Mouse (Mus musculus) stomach, postnatal 0 days (tissue): ENCODE data around the gene Ywhae. TPM values are rescaled to one million over a fixed set of nuclear protein-coding genes. Genes with fewer than 3 reads are reported as not detected.
A peak's percentile ranks its signal among the peaks of the same experiment; 100 is the strongest.

ENCODE experiments used
- ATAC-seq: fragments of 200-750 bp; cut with Nextera tagmentation; 2 replicates; pipeline ENCODE4 v1.8.0; 2017; ENCODE audit not compliant: low FRiP score, low TSS enrichment
- DNase-seq: peaks from one replicate; pipeline ENCODE4 v3.0.0-alpha.2; 2016; ENCODE audit warnings: low spot score
- H3K27ac ChIP-seq: fragments of 300-500 bp; sonication (generic); replicated peaks from 2 replicates; pipeline ENCODE4 v1.5.1; 2014; ENCODE audit warnings: mild to moderate bottlenecking, control low read depth
- H3K27me3 ChIP-seq: fragments of 300-500 bp; sonication (generic); 2 replicates; pipeline ENCODE4 v1.6.1; 2014; ENCODE audit warnings: low read length; ENCODE audit not compliant: control insufficient read depth, insufficient read depth
- H3K36me3 ChIP-seq: fragments of 300-500 bp; sonication (generic); 2 replicates; pipeline ENCODE4 v1.6.1; 2014; ENCODE audit warnings: low read length, mixed read lengths; ENCODE audit not compliant: control insufficient read depth, insufficient read depth
- H3K4me1 ChIP-seq: fragments of 300-500 bp; sonication (generic); replicated peaks from 2 replicates; pipeline ENCODE4 v1.6.1; 2014; ENCODE audit warnings: antibody characterized with exemption; ENCODE audit not compliant: control insufficient read depth, insufficient read depth
- H3K4me2 ChIP-seq: fragments of 300-500 bp; sonication (generic); replicated peaks from 2 replicates; pipeline ENCODE4 v1.6.1; 2014; ENCODE audit warnings: low read depth, mild to moderate bottlenecking, control low read depth, moderate library complexity
- H3K4me3 ChIP-seq: fragments of 300-500 bp; sonication (generic); 2 replicates; pipeline ENCODE4 v1.5.1; 2014; ENCODE audit warnings: low read depth, low read length, control low read depth
- H3K9ac ChIP-seq: fragments of 300-500 bp; sonication (generic); 2 replicates; pipeline ENCODE4 v1.6.1; 2014; ENCODE audit warnings: mild to moderate bottlenecking, low read length, control low read depth, mixed read lengths
- H3K9me3 ChIP-seq: fragments of 300-500 bp; sonication (generic); 2 replicates; pipeline ENCODE4 v1.6.1; 2016; ENCODE audit warnings: low read length; ENCODE audit not compliant: control insufficient read depth
- CTCF ChIP-seq: IDR thresholded peaks from 2 replicates; pipeline ENCODE4 v1.5.1; 2016; ENCODE audit warnings: antibody characterized with exemption, low read depth, mild to moderate bottlenecking, moderate library complexity
- EP300 ChIP-seq: optimal IDR thresholded peaks from 2 replicates; pipeline ENCODE3; 2016; ENCODE audit warnings: antibody characterized with exemption
- WGBS: fragments of 180-500 bp; shearing (Covaris S2); extraction: QIAGEN DNeasy Blood & Tissue Kit; methylation state at CpG from one replicate; pipeline ENCODE4 v1.1.7; 2014; 5-methylcytosine and 5-hydroxymethylcytosine counted together
- polyA plus RNA-seq: library from polyadenylated mRNA; unstranded; fragments of >200 nt; fragmentation: Nextera tagmentation; extraction: Ambion mirVana; gene quantifications from 2 replicates; pipeline ENCODE4 v1.2.1, GENCODE M21; 2015

Ywhae gene
- polyA plus RNA-seq, 1 experiment from 2014 or later = 416 TPM

DNA sequence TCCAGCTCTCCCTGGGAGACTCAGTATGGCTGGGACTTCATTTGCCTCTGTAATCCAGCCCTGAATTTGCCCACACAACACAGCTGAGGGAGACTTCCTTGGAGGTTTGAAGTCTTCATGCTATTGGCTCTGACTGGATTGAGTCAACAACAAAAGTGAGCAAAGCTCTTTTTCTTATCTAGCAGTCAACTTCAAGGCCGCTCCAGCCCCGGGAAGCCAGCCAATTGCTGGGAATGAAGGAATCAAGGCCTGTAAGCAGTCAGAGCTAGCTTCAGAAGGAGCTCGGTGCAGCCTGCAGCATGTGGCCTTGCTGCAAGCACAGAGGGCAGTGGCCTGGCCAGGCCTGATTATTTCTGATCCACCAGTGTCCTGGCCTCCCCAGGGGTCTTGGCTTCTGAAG lies 79.2 kb downstream of the Ywhae start:
- no peaks in the 10 kb centered on the region for H3K27me3 ChIP-seq
- H3K9me3 ChIP-seq = no peaks in the 10 kb centered on the region
- peak; percentile 88 for ATAC-seq
- H3K4me2 ChIP-seq = no peak overlapping the region
- no peaks in the 10 kb centered on the region for H3K36me3 ChIP-seq
- peak overlapping the region; percentile 90 for H3K27ac ChIP-seq
- TF ChIP-seq CTCF (no peak), EP300 (no peak)
- peak; percentile 95 for DNase-seq
- no peak overlapping the region for H3K4me3 ChIP-seq
- 5% methylated on average over 3 of the region's 3 CpGs for WGBS
- peak overlapping the region; percentile 13; the same call in 1 of the 2 replicates for H3K9ac ChIP-seq
- peaks cover 9% of the 10 kb centered on the region for H3K4me1 ChIP-seq

GRCm38 (mm10) chr11:75813085-75813484 lies 80.4 kb downstream of the Ywhae start:
- 41% methylated on average over 10 of the region's 10 CpGs for WGBS
- TF ChIP-seq CTCF = peak; percentile 30
- no peak for TF ChIP-seq EP300
- DNase-seq = no peak
- peak; percentile 24; the same call in 1 of the 2 replicates for ATAC-seq
- Histone ChIP-seq H3K27ac (peak overlapping the region; percentile 90), H3K4me2 (no peak overlapping the region), H3K4me1 (peaks cover 7% of the 10 kb centered on the region), H3K9me3 (no peaks in the 10 kb centered on the region), H3K4me3 (no peak overlapping the region), H3K9ac (no peak overlapping the region), H3K27me3 (no peaks in the 10 kb centered on the region), H3K36me3 (no peaks in the 10 kb centered on the region)

Other genes starting within 250 kb of the Ywhae start
- gene Prpf8, start 246.1 kb upstream of the Ywhae start, polyA plus RNA-seq = 15.8 and 16.0 TPM in 2 replicates
- 2.7 and 3.5 TPM in 2 replicates for gene Rilp, start 222.8 kb upstream of the Ywhae start, polyA plus RNA-seq
- gene Scarf1, start 219.3 kb upstream of the Ywhae start, polyA plus RNA-seq = 2.8 and 2.9 TPM in 2 replicates
- gene Slc43a2, start 201.2 kb upstream of the Ywhae start, polyA plus RNA-seq = 5.7 and 6.4 TPM in 2 replicates
- gene Pitpna, start 144.8 kb upstream of the Ywhae start, polyA plus RNA-seq = 79.3 and 84.3 TPM in 2 replicates
- gene Inpp5k, start 101.9 kb upstream of the Ywhae start, polyA plus RNA-seq = 19.0 and 22.4 TPM in 2 replicates
- gene Myo1c, start 82.4 kb upstream of the Ywhae start, polyA plus RNA-seq = 41.8 and 41.9 TPM in 2 replicates
- 63.5 and 68.8 TPM in 2 replicates for gene Crk, start 53.6 kb upstream of the Ywhae start, polyA plus RNA-seq
- 0.65 and 0.75 TPM in 2 replicates for gene Doc2b, start 63.2 kb downstream of the Ywhae start, polyA plus RNA-seq
- gene Rph3al, start 205.6 kb downstream of the Ywhae start, polyA plus RNA-seq = 11.2 and 11.7 TPM in 2 replicates